Mouse (Mus musculus) spleen, adult 18-20 months (tissue): ENCODE results near the gene Fbxl17.

ENCODE experiments used
- DNase-seq, 2 experiments: peaks; one replicate each; pipeline ENCODE4 v3.0.0; 2022; ENCODE audit warnings: mixed read lengths in 2 of 2

Fbxl17 gene

DNA sequence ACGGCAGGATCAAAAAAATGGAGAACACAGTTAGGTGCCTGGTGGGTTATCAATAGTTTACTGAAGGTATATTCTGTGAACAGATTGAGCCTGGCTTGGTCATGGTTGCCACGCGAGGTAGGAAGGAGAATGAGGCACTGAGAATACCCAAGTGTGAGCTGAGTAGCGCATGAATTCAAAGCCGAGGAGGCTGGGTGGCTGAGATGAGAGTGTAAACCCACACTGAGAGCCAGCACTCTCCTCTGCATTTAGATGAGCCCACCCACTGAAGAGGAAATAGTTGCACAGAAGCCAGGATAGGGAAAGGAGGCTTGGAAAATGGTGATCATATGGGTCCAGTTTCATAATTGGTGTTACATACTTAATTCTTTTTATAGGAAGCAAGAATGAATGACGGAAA lies 290.7 kb downstream of the Fbxl17 start:
- DNase-seq, result no peak

DNA sequence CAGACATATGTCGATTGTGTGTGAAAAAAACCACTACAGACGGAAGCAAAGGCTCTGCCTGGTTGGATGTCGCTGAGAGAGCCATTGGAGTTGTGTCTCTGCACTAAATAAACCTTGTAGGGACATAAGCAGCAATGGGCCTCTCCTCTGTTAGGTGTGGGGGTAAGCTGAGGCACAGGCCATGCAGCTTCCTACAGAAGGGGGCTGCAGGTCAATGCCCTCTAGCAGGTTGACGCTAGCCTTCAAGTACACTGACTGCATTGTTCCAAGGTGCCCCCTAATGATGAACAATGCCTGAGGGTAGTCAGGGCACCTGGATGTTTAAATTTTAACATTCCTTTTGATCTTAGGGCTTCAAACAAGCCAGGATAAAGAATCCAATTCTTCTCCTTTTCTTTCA lies 291.5 kb downstream of the Fbxl17 start:
- DNase-seq, result no peak

DNA sequence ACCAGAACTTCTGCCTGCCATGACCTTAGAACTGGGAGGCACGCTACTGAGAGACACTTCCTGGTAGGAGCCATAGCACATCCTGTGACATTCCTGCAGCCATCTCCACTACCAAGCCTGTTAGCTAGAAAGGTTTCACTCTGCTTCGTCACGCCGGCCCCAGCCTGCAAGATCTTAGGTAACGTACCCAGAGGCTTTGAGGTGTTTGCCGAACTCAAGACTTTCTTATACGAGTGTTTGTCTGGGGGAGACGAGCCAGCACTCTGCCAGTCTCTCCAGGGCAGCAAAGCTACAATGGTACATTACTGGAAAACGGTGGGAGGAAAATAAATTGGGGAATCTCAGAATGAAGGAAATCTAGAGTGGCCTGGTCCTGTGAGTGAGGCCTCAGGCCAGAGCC lies 292.1 kb downstream of the Fbxl17 start:
- no peak for DNase-seq

DNA sequence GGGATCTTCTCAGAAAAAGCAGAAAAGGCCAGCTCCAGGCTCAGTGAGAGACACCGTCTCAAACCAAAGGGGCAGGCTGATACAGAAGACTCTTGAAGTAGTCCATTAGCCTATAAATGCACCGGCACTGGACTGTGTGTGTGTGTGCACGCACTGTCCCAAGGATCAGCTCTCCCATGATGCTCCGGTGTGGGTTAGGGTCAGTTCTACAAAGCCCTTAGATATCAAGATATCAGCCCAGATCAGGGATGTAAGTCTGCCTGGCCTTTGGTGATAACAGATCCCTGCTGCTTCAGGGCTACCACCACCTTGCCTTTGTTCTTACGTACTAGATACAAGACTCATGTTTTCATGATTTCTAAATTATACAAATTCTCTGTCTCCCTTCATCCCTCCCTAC lies 294.5 kb downstream of the Fbxl17 start:
- no peak for DNase-seq

DNA sequence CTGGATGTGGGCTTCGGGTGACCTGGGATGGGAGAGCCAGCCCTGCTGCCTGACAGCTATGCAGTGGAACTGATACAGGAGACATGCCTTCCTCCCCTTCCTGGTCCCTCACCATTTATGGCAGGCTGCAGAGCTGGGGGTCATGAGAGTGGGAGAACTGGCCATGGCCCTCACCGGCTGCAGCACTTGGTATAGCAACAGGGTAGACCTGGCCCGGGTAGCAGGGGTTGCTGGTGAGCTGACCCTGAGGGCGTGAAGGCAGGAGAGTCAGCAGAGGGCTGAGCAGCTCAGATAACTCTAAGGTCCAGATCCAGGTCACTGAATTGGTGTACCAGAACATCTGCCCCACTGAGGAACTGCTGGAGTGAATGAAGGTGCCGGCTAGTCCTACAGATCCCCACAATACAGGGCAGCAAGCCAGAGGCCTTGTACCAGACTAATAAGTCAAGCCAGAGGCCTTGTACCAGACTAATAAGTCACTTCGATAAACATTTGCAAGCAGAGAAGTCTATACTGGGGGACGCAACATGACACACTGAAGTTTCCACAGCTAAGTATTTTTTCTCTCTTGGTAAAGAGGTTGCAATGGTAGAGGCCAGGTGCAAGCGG lies 296.1 kb downstream of the Fbxl17 start:
- DNase-seq, result no peak

- no peak for DNase-seq
These were observed 301.1 kb downstream of the Fbxl17 start for GRCm38 (mm10) chr17:63198703-63199102.

DNA sequence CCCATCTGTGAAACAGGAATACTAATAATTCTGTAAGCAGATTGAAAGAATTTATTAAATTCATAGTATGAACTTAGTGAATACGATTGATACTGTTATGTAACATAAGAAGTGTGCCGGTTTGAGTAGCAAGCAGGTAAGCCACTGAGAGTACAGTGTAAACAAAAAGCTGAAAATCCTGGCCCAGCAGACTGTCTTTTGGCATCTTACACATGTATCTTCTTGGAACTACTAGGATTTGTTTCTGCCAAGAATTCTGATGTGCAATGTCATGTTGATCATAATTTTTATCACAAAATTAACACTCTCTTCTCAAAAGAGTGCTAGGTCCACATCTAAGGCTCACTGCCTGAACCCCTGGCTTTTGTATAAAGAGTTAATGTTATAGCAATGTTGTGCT lies 304.3 kb downstream of the Fbxl17 start:
- DNase-seq, result no peak

DNA sequence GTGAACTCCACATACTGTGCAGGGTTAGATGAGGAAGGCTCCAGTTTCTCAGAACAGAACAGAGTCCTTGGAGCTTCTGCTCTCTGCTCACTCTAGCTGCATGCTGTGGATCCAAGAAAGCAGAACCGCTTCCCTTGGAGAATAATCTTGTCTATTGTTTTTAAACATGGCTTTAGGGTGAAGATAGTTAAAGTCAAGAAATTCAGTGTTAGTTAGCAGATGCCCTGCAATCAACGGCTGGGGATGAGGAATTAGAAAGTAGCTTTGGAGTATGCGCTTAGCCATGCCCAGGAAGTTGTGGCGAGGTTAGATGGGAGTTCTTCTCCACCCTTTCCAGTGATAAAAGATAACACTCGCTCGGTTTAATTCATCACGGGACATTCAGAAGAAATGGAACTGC lies 306.6 kb downstream of the Fbxl17 start:
- no peak for DNase-seq

- no peak for DNase-seq
These were observed 308.5 kb downstream of the Fbxl17 start for GRCm38 (mm10) chr17:63191345-63191744.

DNA sequence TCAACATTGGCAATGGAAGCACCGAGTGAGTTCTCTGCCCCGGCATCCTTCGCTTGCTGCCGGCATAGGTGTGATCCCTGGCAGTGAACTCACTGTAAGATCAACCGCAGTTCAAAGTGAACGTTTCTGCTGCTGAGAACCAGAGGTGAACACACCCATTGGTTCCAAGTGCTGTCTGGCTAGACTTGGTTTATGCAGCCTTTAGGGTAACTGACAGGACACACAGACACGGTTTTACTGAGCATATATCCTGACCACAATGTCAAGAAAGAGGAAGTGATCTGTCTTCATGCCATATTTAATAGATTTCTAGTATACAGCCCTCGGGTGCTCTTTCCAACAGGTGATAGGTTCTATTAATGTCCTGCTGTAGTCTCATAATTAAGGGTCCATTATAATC lies 310.5 kb downstream of the Fbxl17 start:
- DNase-seq, result peak; percentile 27 to 38

DNA sequence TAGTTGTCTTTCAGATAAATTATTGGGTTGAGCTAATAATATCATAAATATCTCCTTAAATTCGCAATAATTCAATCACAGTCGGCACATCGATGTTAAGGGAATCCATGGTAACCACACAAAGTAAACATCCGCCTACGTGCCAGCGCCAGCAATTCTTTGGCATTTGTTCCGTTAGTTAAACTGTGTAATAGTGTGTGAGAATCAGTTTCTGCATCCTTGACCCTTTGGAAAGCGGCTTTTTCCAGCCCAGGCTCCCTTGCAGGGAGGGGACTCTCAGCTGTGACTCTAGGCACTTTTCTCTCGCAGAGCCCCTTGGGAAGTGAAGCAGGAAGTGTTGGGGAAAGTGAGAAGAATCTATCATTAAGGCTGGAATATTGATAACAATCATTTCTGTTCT lies 314.3 kb downstream of the Fbxl17 start:
- DNase-seq, result no peak

DNA sequence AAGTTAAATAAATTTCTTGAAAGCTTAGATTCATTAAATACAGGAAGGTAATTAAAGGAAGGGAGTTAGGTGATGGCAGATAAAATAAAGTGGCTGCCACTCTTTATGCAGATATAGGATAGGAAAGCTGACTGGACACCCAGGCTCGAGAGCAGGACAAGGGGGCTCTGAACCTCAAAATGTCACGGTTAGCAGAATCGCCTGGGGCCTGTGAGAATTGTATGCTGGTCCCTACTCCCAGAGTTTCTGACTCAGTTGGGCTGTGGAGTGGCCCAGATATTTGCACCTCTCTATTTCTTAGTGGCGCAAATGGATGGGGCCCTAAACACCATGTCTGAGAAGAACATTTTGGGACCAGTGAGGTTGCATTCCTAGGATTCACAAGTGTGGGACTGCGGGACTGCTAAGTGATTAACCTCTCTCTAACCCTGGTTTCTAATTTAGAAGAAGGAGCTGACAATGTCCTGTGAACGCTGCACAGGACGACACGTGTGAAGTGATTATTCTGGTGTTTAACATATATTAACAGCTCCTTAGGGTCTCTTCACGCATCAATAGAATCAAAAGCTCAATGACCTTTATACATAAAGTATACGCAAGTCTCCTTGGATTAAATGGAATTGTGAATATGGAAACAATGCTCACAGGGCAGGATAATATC lies 314.8 kb downstream of the Fbxl17 start:
- no peak for DNase-seq

- DNase-seq, result no peak
These were observed 316.4 kb downstream of the Fbxl17 start for GRCm38 (mm10) chr17:63183431-63183830.

- DNase-seq, result no peak
These were observed 318.2 kb downstream of the Fbxl17 start for GRCm38 (mm10) chr17:63181661-63182060.

GRCm38 (mm10) chr17:63180042-63180441 lies 319.8 kb downstream of the Fbxl17 start:
- DNase-seq, result no peak

- DNase-seq, result no peak
These were observed 321.5 kb downstream of the Fbxl17 start for GRCm38 (mm10) chr17:63178331-63178730.

DNA sequence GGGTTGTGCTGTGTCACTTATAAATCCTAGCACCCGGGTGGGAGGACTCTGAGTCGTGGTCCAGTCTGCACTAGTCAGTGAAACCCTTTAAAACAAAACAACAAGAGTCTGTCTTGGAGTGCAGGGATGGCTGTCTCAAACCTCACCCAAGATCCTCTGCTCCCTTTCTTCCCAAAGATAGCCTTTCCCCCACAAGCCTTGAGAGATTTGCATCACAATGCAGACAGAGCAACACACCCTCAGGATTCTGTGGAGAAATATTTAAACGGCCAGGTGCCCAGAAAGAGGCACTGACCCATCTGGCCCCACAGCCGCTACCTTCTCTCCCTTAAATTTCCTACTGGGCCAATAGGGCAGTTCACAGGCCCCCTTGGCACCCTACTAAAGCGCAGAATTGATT lies 323.4 kb downstream of the Fbxl17 start:
- DNase-seq, result no peak

DNA sequence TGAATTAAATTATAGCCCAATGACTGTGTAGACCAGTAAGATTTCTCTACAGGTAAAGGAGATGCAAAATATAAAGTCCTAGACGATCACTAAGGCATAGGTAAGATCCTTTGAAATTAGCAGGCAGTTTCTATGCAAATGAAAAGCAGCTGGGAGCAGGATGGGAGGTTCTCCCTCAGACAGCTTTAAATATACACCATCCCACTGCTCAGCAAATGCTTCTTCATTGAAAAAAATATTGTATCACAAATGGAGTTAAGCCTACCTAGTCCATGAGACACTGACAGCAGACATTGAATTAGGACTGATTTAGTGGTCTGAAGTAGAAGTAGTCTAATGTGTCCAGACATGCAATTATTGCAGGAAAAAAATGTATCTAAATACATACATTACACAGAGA lies 327.1 kb downstream of the Fbxl17 start:
- DNase-seq, result no peak

GRCm38 (mm10) chr17:63171890-63172491 lies 327.8 kb downstream of the Fbxl17 start:
- DNase-seq, result no peak

GRCm38 (mm10) chr17:63171264-63171663 lies 328.6 kb downstream of the Fbxl17 start:
- no peak for DNase-seq

GRCm38 (mm10) chr17:63168019-63168788 lies 331.6 kb downstream of the Fbxl17 start:
- no peak for DNase-seq

- no peak for DNase-seq
These were observed 332.6 kb downstream of the Fbxl17 start for GRCm38 (mm10) chr17:63167248-63167647.

GRCm38 (mm10) chr17:63166692-63167091 lies 333.1 kb downstream of the Fbxl17 start:
- DNase-seq, result no peak

GRCm38 (mm10) chr17:63165847-63166246 lies 334.0 kb downstream of the Fbxl17 start:
- DNase-seq, result no peak
